Mouse (Mus musculus): ENCODE measurements around the gene Fosb. TPM values are rescaled to one million over a fixed set of nuclear protein-coding genes. Genes with fewer than 3 reads are reported as not detected.

Fosb gene
- total RNA-seq, 2 experiments from 2014 or later = 0.80 to 1.7 TPM

GRCm38 (mm10) chr7:19279581-19280114 is 30.2 kb downstream of the Fosb start, which contains the start of gene Ppm1n:
Gene Ppm1n, minus strand, starts transcription at chr7:19280064.
- DNase-seq = no peak

GRCm38 (mm10) chr7:19279052-19279451 is 30.8 kb downstream of the Fosb start:
- DNase-seq = no peak

GRCm38 (mm10) chr7:19276253-19276652 is 33.6 kb downstream of the Fosb start:
- no peak for DNase-seq

GRCm38 (mm10) chr7:19272173-19272764 is 37.6 kb downstream of the Fosb start:
- peak; percentile 42 for DNase-seq

- DNase-seq = peak; percentile 73
Measured at GRCm38 (mm10) chr7:19271238-19272172, 38.3 kb downstream of the Fosb start, which contains the start of gene Vasp. Gene Vasp, minus strand, starts transcription at chr7:19271817.

GRCm38 (mm10) chr7:19270509-19271237 is 39.2 kb downstream of the Fosb start:
- no peak for DNase-seq

- peak; percentile 59 for DNase-seq
Measured at GRCm38 (mm10) chr7:19269721-19270441, 40.0 kb downstream of the Fosb start.

- no peak for DNase-seq
Measured at GRCm38 (mm10) chr7:19268993-19269681, 40.7 kb downstream of the Fosb start.

GRCm38 (mm10) chr7:19267051-19267450 is 42.8 kb downstream of the Fosb start:
- no peak for DNase-seq

- no peak for DNase-seq
Measured at GRCm38 (mm10) chr7:19265928-19266822, 43.7 kb downstream of the Fosb start.

GRCm38 (mm10) chr7:19265147-19265546 is 44.7 kb downstream of the Fosb start:
- DNase-seq = no peak

- DNase-seq = no peak
Measured at GRCm38 (mm10) chr7:19258336-19258735, 51.5 kb downstream of the Fosb start.

GRCm38 (mm10) chr7:19257390-19258022 is 52.3 kb downstream of the Fosb start:
- DNase-seq = peak; percentile 49

- DNase-seq = no peak
Measured at GRCm38 (mm10) chr7:19256567-19256966, 53.3 kb downstream of the Fosb start.

- no peak for DNase-seq
Measured at GRCm38 (mm10) chr7:19255395-19255794, 54.5 kb downstream of the Fosb start.

- DNase-seq = no peak
Measured at GRCm38 (mm10) chr7:19253437-19253836, 56.4 kb downstream of the Fosb start.
